Mouse (Mus musculus) myocyte (in vitro differentiated cells): Measurements from ENCODE around the gene Ace2.

Experiments used
- CEBPB ChIP-seq: IDR thresholded peaks from 2 replicates; pipeline ENCODE4 v1.6.1; 2011; ENCODE audit warnings: mild to moderate bottlenecking, moderate library complexity; ENCODE audit not compliant: poor library complexity, insufficient read depth, severe bottlenecking
- E2F4 ChIP-seq: IDR thresholded peaks from one replicate; pipeline ENCODE4 v1.6.1; 2011; ENCODE audit warnings: mild to moderate bottlenecking, control low read depth, moderate library complexity; ENCODE audit not compliant: insufficient read depth
- MAX ChIP-seq: IDR thresholded peaks from one replicate; pipeline ENCODE4 v1.6.1; 2011; ENCODE audit warnings: low read depth, mild to moderate bottlenecking, control low read depth
- MYOD1 ChIP-seq, 3 experiments: IDR thresholded peaks; one replicate each; pipeline ENCODE4 v1.6.1; 2011; ENCODE audit warnings: control low read depth in 2 of 3, low read depth in 2 of 3, mild to moderate bottlenecking in 2 of 3, moderate library complexity in 1 of 3; ENCODE audit not compliant: insufficient read length in 2 of 3, control insufficient read depth in 1 of 3
- MYOG ChIP-seq, 3 experiments: IDR thresholded peaks; one replicate each; pipeline ENCODE4 v1.6.1; 2011; ENCODE audit warnings: control low read depth in 2 of 3, low read depth in 2 of 3, mild to moderate bottlenecking in 2 of 3; ENCODE audit not compliant: insufficient read length in 2 of 3, control insufficient read depth in 1 of 3, insufficient read depth in 1 of 3
- POLR2A ChIP-seq: IDR thresholded peaks from one replicate; pipeline ENCODE4 v1.6.1; 2011; ENCODE audit warnings: low read depth, mild to moderate bottlenecking, control low read depth, moderate library complexity; ENCODE audit not compliant: insufficient read length
- POLR2AphosphoS2 ChIP-seq: IDR thresholded peaks from one replicate; pipeline ENCODE4 v1.6.1; 2011; ENCODE audit warnings: low read depth, control low read depth; ENCODE audit not compliant: insufficient read length
- SRF ChIP-seq: IDR thresholded peaks from one replicate; pipeline ENCODE4 v1.6.1; 2011; ENCODE audit warnings: low read depth; ENCODE audit not compliant: control insufficient read depth, insufficient read length
- TCF12 ChIP-seq: IDR thresholded peaks from one replicate; pipeline ENCODE4 v1.6.1; 2011; ENCODE audit warnings: mild to moderate bottlenecking, control low read depth; ENCODE audit not compliant: poor library complexity, insufficient read depth, severe bottlenecking
- USF1 ChIP-seq: IDR thresholded peaks from one replicate; pipeline ENCODE4 v1.6.1; 2011; ENCODE audit warnings: low read depth, mild to moderate bottlenecking, control low read depth, moderate library complexity

DNA sequence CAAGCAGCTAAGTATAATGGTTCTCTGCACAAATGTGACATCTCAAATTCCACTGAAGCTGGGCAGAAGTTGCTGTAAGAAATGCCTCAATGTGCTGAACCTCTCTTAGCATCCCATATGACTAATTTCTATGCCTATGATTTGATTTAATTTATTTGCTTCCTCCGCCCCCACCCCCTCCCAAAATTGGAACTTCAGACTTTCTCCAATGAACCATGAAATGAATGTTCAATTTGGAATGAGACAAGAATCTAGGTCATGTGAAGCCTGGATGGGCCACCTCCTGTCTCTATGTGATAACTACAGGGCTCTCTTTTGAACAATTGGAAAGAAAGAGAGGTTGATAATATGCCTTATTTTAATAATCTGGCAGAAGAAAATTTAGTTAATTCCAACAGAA, 36.2 kb downstream of the Ace2 start:
- TF ChIP-seq MYOG (IDR thresholded peaks at IDR 0.05; ENCODE audit: control insufficient read depth in 1 of 3, insufficient read depth in 1 of 3, insufficient read length in 2 of 3, low read depth in 2 of 3) (no peak), MAX (no peak), POLR2A (no peak), E2F4 (no peak), USF1 (no peak), TCF12 (no peak), POLR2AphosphoS2 (no peak), MYOD1 (IDR thresholded peaks at IDR 0.05; ENCODE audit: control insufficient read depth in 1 of 3, insufficient read length in 2 of 3, low read depth in 2 of 3) (no peak), SRF (no peak), CEBPB (no peak)
